Mouse (Mus musculus): Measurements from ENCODE around the gene Nfu1. TPM values are rescaled to one million over a fixed set of nuclear protein-coding genes. Genes with fewer than 3 reads are reported as not detected.

Nfu1 gene
- 105 TPM for polyA plus RNA-seq (2017; shearing (Covaris generic))

DNA sequence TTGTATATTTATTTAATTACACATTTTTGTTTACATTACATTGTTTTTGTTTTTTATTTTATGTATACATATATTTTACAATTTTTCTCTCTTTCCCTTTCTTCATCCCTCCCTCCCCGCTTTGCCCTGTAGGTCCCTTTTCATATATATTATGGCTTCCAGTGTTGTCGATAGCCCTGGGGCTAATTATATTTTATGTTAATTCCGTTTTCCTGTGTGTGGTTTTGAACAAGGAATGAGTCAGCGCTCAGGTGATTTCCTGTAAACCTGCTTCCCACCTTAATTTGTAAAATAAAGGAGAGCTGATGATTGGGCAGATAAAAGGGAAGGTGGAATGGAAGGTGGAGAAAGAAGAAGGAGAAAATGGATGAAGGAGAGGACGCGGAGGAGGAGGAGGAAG is at the start of gene Nfu1:
Gene Nfu1 (plus strand): TSS at position 350 of the 400 bp plus-strand sequence.

GRCm38 (mm10) chr6:87042337-87043130 is 33.5 kb downstream of the Nfu1 start, which contains the start of gene Gfpt1:
Gene Gfpt1, plus strand, starts transcription at chr6:87042846.

Other genes starting within 250 kb of the Nfu1 start
- gene Anxa4, start 215.7 kb upstream of the Nfu1 start, polyA plus RNA-seq (2017; shearing (Covaris generic)) = 14.0 TPM
- 75.2 TPM for gene Aak1, start 159.7 kb upstream of the Nfu1 start, polyA plus RNA-seq (2017; shearing (Covaris generic))
- gene Gfpt1, start 33.6 kb downstream of the Nfu1 start, polyA plus RNA-seq (2017; shearing (Covaris generic)) = 21.4 TPM
- 0.11 TPM for gene D6Ertd527e, start 95.5 kb downstream of the Nfu1 start, polyA plus RNA-seq (2017; shearing (Covaris generic))

Measured in CD4-positive, CD25-positive, alpha-beta regulatory T cell (primary cell).